Mouse (Mus musculus) C2C12 (cell line): ENCODE results near the gene Shkbp1. TPM values are rescaled to one million over a fixed set of nuclear protein-coding genes. Genes with fewer than 3 reads are reported as not detected.

Experiments
- H3K27me3 ChIP-seq: one replicate; pipeline ENCODE4 v1.6.1; 2011; ENCODE audit not compliant: control insufficient read depth, insufficient read depth, insufficient read length
- H3K36me3 ChIP-seq: one replicate; pipeline ENCODE4 v1.6.1; 2011; ENCODE audit not compliant: control insufficient read depth, insufficient read depth
- H3K4me3 ChIP-seq: one replicate; pipeline ENCODE4 v1.5.1; 2011; ENCODE audit warnings: mild to moderate bottlenecking, control low read depth; ENCODE audit not compliant: poor library complexity, insufficient read depth, severe bottlenecking
- H3K79me2 ChIP-seq: one replicate; pipeline ENCODE4 v1.6.1; 2011; ENCODE audit not compliant: control insufficient read depth, insufficient read depth
- H3K79me3 ChIP-seq: one replicate; pipeline ENCODE4 v1.6.1; 2011; ENCODE audit warnings: low read depth, control low read depth
- H3ac ChIP-seq: one replicate; pipeline ENCODE3; 2011; ENCODE audit warnings: low read depth; ENCODE audit not compliant: control insufficient read depth, insufficient read length
- CEBPB ChIP-seq: IDR thresholded peaks from one replicate; pipeline ENCODE4 v1.6.1; 2011; ENCODE audit warnings: low read depth, mild to moderate bottlenecking, control low read depth, moderate library complexity
- CTCF ChIP-seq: IDR thresholded peaks from one replicate; pipeline ENCODE4 v1.5.1; 2011; ENCODE audit not compliant: control insufficient read depth, insufficient read depth, insufficient read length
- FOSL1 ChIP-seq: IDR thresholded peaks from one replicate; pipeline ENCODE4 v1.8.0; 2011; ENCODE audit warnings: mild to moderate bottlenecking, low read length; ENCODE audit not compliant: poor library complexity, insufficient read depth, severe bottlenecking
- MAX ChIP-seq: IDR thresholded peaks from one replicate; pipeline ENCODE4 v1.6.1; 2011; ENCODE audit warnings: mild to moderate bottlenecking, control low read depth
- MYOD1 ChIP-seq: IDR thresholded peaks from one replicate; pipeline ENCODE4 v1.6.1; 2011; ENCODE audit warnings: low read depth; ENCODE audit not compliant: control insufficient read depth, insufficient read length
- MYOG ChIP-seq: IDR thresholded peaks from one replicate; pipeline ENCODE4 v1.6.1; 2011; ENCODE audit not compliant: control insufficient read depth, insufficient read length; ENCODE audit errors: extremely low read depth
- USF1 ChIP-seq: IDR thresholded peaks from one replicate; pipeline ENCODE4 v1.6.1; 2011; ENCODE audit warnings: low read depth, mild to moderate bottlenecking, control low read depth, moderate library complexity
- polyA plus RNA-seq: library from polyadenylated mRNA; unstranded; fragments of >200 nt; fragmentation: generic; extraction: Trizol; gene quantifications from one replicate; pipeline ENCODE4 v1.2.1, GENCODE M21; 2012; ENCODE audit warnings: missing spikeins

Shkbp1 gene
- polyA plus RNA-seq, 1 experiment = 27.6 TPM

DNA sequence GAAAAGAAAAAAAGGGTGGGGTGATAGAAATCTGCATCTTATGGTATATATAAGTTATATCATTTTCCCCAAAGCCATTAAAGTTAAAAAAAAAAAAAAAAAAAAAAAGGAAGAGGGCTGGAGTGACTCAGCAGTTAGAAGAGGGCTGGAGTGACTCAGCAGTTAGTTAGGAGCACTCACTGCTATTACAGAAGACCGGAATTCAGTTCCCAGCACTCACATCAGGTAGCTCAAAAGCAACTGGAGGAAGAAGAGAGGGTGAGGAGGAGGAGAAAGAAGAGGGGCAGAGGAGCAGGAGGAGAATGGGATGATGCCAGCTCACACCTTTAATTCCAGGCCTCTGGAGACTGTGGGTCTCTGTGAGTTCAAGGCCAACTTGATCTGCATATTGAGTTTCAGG lies 27.4 kb upstream of the Shkbp1 start:
- TF ChIP-seq FOSL1 (no peak), MYOD1 (no peak), USF1 (no peak), MAX (no peak), MYOG (no peak), CTCF (no peak), CEBPB (no peak)
- no peaks in the 10 kb centered on the region for H3K79me3 ChIP-seq
- no peak overlapping the region for H3ac ChIP-seq
- no peaks in the 10 kb centered on the region for H3K36me3 ChIP-seq
- H3K4me3 ChIP-seq = no peak overlapping the region
- no peaks in the 10 kb centered on the region for H3K27me3 ChIP-seq
- no peaks in the 10 kb centered on the region for H3K79me2 ChIP-seq

DNA sequence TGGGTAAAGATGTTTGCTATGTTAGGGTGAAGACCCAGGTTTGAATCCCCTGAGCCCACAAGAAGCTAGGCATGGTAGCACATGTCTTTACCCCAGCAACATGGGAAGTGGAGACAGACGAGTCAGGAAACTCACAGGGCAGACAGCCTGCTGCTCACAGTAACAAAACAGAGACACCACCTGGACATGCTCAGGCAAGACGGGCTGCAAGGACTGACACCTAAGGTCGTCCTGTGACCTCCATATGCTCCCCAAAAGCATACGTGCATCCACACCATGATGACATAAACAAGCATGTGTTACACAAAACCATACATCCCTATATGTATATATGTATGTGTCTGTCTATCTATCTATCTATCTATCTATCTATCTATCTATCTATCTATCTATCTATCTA lies 25.7 kb upstream of the Shkbp1 start:
- H3K79me3 ChIP-seq = no peaks in the 10 kb centered on the region
- no peaks in the 10 kb centered on the region for H3K36me3 ChIP-seq
- no peaks in the 10 kb centered on the region for H3K79me2 ChIP-seq
- H3K4me3 ChIP-seq = no peak overlapping the region
- H3ac ChIP-seq = no peak overlapping the region
- H3K27me3 ChIP-seq = peaks cover 5% of the 10 kb centered on the region
- TF ChIP-seq MYOD1 (no peak), USF1 (no peak), CTCF (no peak), FOSL1 (no peak), MYOG (no peak), CEBPB (no peak), MAX (no peak)

DNA sequence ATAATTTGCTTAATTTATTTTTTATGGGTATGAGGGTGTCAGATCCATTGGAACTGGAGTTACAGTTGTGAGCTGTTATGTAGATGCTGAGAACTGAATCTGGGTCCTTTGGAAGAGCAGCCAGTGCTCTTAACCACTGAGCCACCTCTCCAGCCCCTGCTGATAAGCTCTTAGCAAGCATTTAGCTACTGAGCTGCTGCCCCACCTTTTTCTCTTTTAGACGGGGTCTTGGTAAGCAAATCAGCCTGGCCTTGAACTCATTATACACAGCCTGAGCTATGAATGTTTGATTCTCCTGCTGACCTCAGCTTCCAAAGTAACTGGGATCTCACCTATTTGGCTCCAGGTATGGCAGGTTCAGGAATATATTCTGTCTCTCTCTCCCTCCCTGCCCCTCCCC lies 25.2 kb upstream of the Shkbp1 start:
- H3K79me3 ChIP-seq = no peaks in the 10 kb centered on the region
- H3K79me2 ChIP-seq = no peaks in the 10 kb centered on the region
- TF ChIP-seq CTCF (no peak), MAX (no peak), MYOD1 (no peak), USF1 (no peak), CEBPB (no peak), MYOG (no peak), FOSL1 (no peak)
- no peaks in the 10 kb centered on the region for H3K36me3 ChIP-seq
- H3K27me3 ChIP-seq = peaks cover 5% of the 10 kb centered on the region
- H3K4me3 ChIP-seq = no peak overlapping the region
- no peak overlapping the region for H3ac ChIP-seq

DNA sequence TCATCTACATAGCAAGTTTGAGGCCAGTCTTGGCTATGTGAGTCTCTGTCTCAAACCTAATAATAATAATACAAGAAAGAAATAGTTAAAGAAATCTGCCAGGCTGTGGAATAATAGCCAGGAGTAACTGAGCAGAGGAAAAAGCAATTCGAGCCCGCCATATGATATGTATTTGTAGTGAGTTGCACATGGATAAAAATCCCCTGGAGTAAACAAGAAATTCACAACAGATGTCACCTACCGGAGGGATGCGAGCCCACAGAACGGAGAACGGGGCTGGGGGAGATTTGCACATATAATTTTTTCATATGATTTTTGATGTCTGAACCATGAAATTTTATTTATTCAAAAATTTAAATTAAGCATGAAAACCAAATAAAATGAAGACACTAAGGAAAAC lies 24.0 kb upstream of the Shkbp1 start:
- no peaks in the 10 kb centered on the region for H3K79me3 ChIP-seq
- H3K79me2 ChIP-seq = no peaks in the 10 kb centered on the region
- H3K4me3 ChIP-seq = no peak overlapping the region
- H3ac ChIP-seq = no peak overlapping the region
- no peaks in the 10 kb centered on the region for H3K36me3 ChIP-seq
- no peak for TF ChIP-seq MAX
- peaks cover 11% of the 10 kb centered on the region for H3K27me3 ChIP-seq

DNA sequence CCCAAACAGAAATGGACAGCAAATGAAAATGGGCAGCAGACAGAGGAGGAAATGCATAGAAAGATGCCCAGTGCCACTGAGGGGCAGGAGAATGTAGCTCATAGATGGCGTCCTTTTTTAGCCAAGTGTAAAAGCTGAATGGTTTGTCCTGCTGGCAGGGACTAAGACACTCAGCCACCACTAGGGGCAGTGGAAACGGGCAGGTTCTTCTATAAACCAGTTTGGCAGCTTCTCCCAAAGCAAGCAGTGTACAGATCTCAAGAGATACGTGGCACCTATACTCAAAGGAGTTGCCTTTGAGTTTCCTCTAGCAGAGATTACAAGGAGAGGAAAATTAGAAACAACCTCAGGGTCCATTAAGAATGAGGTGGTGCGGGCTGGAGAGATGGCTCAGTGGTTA lies 22.6 kb upstream of the Shkbp1 start:
- peaks cover 21% of the 10 kb centered on the region for H3K27me3 ChIP-seq
- TF ChIP-seq MAX = no peak
- TF ChIP-seq USF1 = no peak
- TF ChIP-seq MYOD1 = no peak
- no peak for TF ChIP-seq MYOG
- no peak for TF ChIP-seq FOSL1
- TF ChIP-seq CEBPB = no peak
- TF ChIP-seq CTCF = no peak
- H3K79me3 ChIP-seq = no peaks in the 10 kb centered on the region

DNA sequence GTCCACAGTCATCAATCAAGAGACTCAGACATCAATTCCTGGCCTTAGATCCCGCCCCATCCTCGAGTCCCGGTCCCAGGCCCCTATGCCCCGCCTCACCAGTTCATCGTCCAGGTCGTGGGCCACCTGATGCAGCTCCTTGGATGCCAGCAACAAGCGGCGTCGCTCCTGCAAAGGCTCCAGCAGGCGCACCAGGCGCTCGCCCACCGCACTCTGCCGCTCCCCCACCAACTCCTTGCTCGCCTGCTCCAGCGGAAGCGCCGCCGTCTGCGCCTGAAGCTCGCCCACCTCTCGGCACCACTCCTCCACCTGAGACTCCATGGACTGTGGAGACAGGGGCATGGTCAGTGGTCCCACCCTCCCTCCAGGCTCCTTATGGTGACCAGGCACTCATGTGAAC lies 19.5 kb upstream of the Shkbp1 start:
- peaks cover 40% of the 10 kb centered on the region for H3K27me3 ChIP-seq
- no peaks in the 10 kb centered on the region for H3K79me2 ChIP-seq
- no peaks in the 10 kb centered on the region for H3K36me3 ChIP-seq
- H3K4me3 ChIP-seq = no peak overlapping the region
- H3ac ChIP-seq = no peak overlapping the region
- no peaks in the 10 kb centered on the region for H3K79me3 ChIP-seq
- TF ChIP-seq MYOD1 = no peak
- TF ChIP-seq MYOG = no peak
- no peak for TF ChIP-seq CEBPB
- no peak for TF ChIP-seq MAX
- TF ChIP-seq FOSL1 = no peak
- no peak for TF ChIP-seq USF1
- TF ChIP-seq CTCF = no peak

More for the DNA sequence above, 22.6 kb upstream of the Shkbp1 start:
- Histone ChIP-seq H3K4me3 (no peak overlapping the region), H3K79me2 (no peaks in the 10 kb centered on the region), H3K36me3 (no peaks in the 10 kb centered on the region), H3ac (no peak overlapping the region)
